Mouse (Mus musculus) CD8-positive naive resting alpha-beta T cell, adult 57 days (primary cell): ENCODE data around the gene Olfr1137. TPM values are rescaled to one million over a fixed set of nuclear protein-coding genes. Genes with fewer than 3 reads are reported as not detected.

ENCODE experiments used
- total RNA-seq: library from RNA; stranded (reverse); gene quantifications from one replicate; pipeline ENCODE4 v1.2.4, GENCODE M21; 2023

Gene Olfr1137
- not detected for total RNA-seq

GRCm38 (mm10) chr2:87713079-87713478 lies at the start of gene Olfr1137:
Gene Olfr1137, minus strand, starts transcription at chr2:87713179.

GRCm38 (mm10) chr2:87753891-87754290 lies 40.9 kb upstream of the Olfr1137 start, which contains the start of gene Olfr1141:
Gene Olfr1141, minus strand, starts transcription at chr2:87753991.

GRCm38 (mm10) chr2:87743452-87743851 lies 30.5 kb upstream of the Olfr1137 start, which contains the start of gene Olfr1140:
Gene Olfr1140, plus strand, starts transcription at chr2:87743752.

GRCm38 (mm10) chr2:87739878-87740277 lies 26.9 kb upstream of the Olfr1137 start, which contains the start of gene Olfr1138:
Gene Olfr1138, minus strand, starts transcription at chr2:87739978.

GRCm38 (mm10) chr2:87693847-87694246 lies 19.1 kb downstream of the Olfr1137 start, which contains the start of gene Olfr1136:
Gene Olfr1136, minus strand, starts transcription at chr2:87693947.

GRCm38 (mm10) chr2:87673564-87673963 lies 39.4 kb downstream of the Olfr1137 start, which contains the start of gene Olfr1135:
Gene Olfr1135, minus strand, starts transcription at chr2:87673664.

Other genes with a start within 250 kb of the Olfr1137 start
- not detected for gene Pramel7, start 216.1 kb downstream of the Olfr1137 start, total RNA-seq
- gene Pramel6, start 206.6 kb downstream of the Olfr1137 start, total RNA-seq, result not detected
- gene Olfr153, start 181.4 kb downstream of the Olfr1137 start, total RNA-seq, result not detected
- gene Olfr1128, start 167.6 kb downstream of the Olfr1137 start, total RNA-seq, result not detected
- gene Olfr1129, start 139.3 kb downstream of the Olfr1137 start, total RNA-seq, result not detected
- gene Olfr1130, start 107.0 kb downstream of the Olfr1137 start, total RNA-seq, result not detected
- not detected for gene Olfr1131, start 86.1 kb downstream of the Olfr1137 start, total RNA-seq
- gene Olfr1132, start 75.6 kb downstream of the Olfr1137 start, total RNA-seq, result not detected
- not detected for gene Olfr1133, start 65.8 kb downstream of the Olfr1137 start, total RNA-seq
- gene Olfr1134, start 54.7 kb downstream of the Olfr1137 start, total RNA-seq, result not detected
- not detected for gene Olfr1135, start 39.5 kb downstream of the Olfr1137 start, total RNA-seq
- gene Olfr1136, start 19.2 kb downstream of the Olfr1137 start, total RNA-seq, result not detected
- not detected for gene Olfr1138, start 26.8 kb upstream of the Olfr1137 start, total RNA-seq
- not detected for gene Olfr1140, start 30.6 kb upstream of the Olfr1137 start, total RNA-seq
- not detected for gene Olfr1141, start 40.8 kb upstream of the Olfr1137 start, total RNA-seq
- not detected for gene Olfr152, start 66.3 kb upstream of the Olfr1137 start, total RNA-seq
- not detected for gene Olfr1143, start 87.4 kb upstream of the Olfr1137 start, total RNA-seq
- gene Olfr1145, start 96.6 kb upstream of the Olfr1137 start, total RNA-seq, result not detected
- not detected for gene Olfr1148, start 117.4 kb upstream of the Olfr1137 start, total RNA-seq
- gene Olfr1150-ps1, start 130.8 kb upstream of the Olfr1137 start, total RNA-seq, result not detected
- not detected for gene Olfr1151, start 142.7 kb upstream of the Olfr1137 start, total RNA-seq
- gene Olfr1152, start 153.3 kb upstream of the Olfr1137 start, total RNA-seq, result not detected
- not detected for gene Olfr1153, start 181.8 kb upstream of the Olfr1137 start, total RNA-seq
- not detected for gene Olfr1154, start 192.0 kb upstream of the Olfr1137 start, total RNA-seq
- not detected for gene Olfr1155, start 232.0 kb upstream of the Olfr1137 start, total RNA-seq
- gene Olfr1156, start 239.9 kb upstream of the Olfr1137 start, total RNA-seq, result not detected